Mouse (Mus musculus): ENCODE measurements at regions not wholly inside any gene's neighbourhood (a gene's known extent, or its start where the extent isn't known, plus 50 kb on each side); places are given as distances from the start of the nearest gene placed in this dataset.

DNA sequence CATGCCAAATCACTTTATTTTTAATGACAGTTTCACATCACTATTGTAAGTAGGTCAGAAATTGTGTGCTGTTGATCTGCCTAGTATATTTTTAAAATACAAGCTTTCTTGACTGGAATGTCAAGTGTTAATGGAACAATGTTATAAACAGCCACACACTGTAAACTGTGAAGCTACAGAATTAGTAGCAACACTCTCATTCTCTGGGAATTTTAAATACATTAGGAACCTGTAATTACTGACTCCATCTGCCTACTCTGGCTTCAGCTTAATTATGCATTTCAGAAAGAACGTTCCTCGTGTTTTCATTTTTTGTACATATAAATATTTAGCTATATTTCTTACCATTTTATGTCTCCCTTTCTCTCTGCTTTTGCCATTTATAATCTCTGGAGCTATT is 634.7 kb downstream of the Kcna4 start:
- TF ChIP-seq CTCF (conservative IDR thresholded peaks at IDR 0.05 in 1 of 2, IDR thresholded peaks at IDR 0.05 in 1 of 2; ENCODE audit: low read depth in 2 of 2, low read length in 2 of 2): no peak
- no peak for TF ChIP-seq ZC3H11A (IDR thresholded peaks at IDR 0.05; ENCODE audit: low read depth, low read length)
- no peak for TF ChIP-seq EP300 (IDR thresholded peaks at IDR 0.05; ENCODE audit: low read length)
- no peak for TF ChIP-seq MEF2A (IDR thresholded peaks at IDR 0.05; ENCODE audit: borderline replicate concordance, low read depth, low read length)
- no peak for TF ChIP-seq POLR2A (IDR thresholded peaks at IDR 0.05; ENCODE audit: low read depth, low read length)
- TF ChIP-seq MAX (IDR thresholded peaks at IDR 0.05; ENCODE audit: low read length): no peak
- TF ChIP-seq TBP (conservative IDR thresholded peaks at IDR 0.05; ENCODE audit: low read depth, low read length): no peak
- TF ChIP-seq NRF1 (IDR thresholded peaks at IDR 0.05; ENCODE audit: low read depth, low read length): no peak
- no peak for TF ChIP-seq HCFC1 (IDR thresholded peaks at IDR 0.05; ENCODE audit: low read depth, low read length)
- TF ChIP-seq JUND (conservative IDR thresholded peaks at IDR 0.05; ENCODE audit: low read depth, low read length): no peak
- TF ChIP-seq ZNF384 (IDR thresholded peaks at IDR 0.05; ENCODE audit: low read depth, low read length): no peak
- TF ChIP-seq UBTF (IDR thresholded peaks at IDR 0.05; ENCODE audit: low read depth, low read length): no peak

Data from CH12.LX (cell line).